Mouse (Mus musculus): ENCODE measurements around the gene Maml2. TPM values are rescaled to one million over a fixed set of nuclear protein-coding genes. Genes with fewer than 3 reads are reported as not detected.

The Maml2 gene
- polyA plus RNA-seq, 1 experiment from 2014 or later, result 1.6 TPM

DNA sequence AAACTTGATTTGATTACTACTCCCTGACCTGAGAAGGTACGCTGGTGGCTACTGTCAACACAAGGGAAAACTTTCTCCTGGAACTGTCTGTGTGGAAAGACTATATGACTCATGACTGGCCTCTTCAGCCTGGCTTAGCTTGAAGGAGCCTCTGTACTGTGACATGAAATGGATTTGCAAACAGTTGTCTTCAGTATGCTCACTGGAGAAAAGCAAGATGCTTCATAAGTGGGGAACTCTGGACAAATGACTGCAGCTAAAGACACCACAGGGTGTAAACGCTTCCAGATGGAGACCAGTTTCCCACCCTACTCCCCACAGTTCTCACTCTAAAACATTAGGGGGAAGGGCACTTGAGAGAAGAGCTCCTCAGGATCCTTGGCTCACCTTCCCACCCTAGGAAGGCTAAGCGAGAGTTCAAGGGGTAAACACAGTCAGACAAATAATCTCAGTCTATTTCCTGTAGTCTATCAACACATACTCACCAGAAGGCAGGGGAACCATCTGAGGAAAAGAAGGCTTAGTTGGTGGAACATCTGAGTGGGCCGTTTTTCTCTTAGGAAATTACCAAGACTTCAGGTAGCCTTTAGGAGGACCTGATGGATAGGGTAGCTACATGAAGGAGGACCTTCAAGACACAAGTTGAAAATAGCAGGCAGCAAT is 167.7 kb downstream of the Maml2 start:
- TF ChIP-seq EP300 (IDR thresholded peaks at IDR 0.05; ENCODE audit: low read depth) (no peak), CTCF (IDR thresholded peaks at IDR 0.05; ENCODE audit: low read depth) (no peak)
- Histone ChIP-seq H3K4me2 (ENCODE audit: low read depth, low read length) (no peak overlapping the region), H3K4me3 (ENCODE audit: low read depth, low read length) (no peak overlapping the region), H3K27ac (ENCODE audit: low read depth) (peak overlapping the region; percentile 40; the same call in 1 of the 2 replicates), H3K9me3 (ENCODE audit: low read length) (no peaks in the 10 kb centered on the region), H3K27me3 (ENCODE audit: insufficient read depth, low read length) (no peaks in the 10 kb centered on the region), H3K36me3 (replicated peaks; ENCODE audit: insufficient read depth, low read length) (no peaks in the 10 kb centered on the region), H3K4me1 (ENCODE audit: insufficient read depth) (peaks cover 14% of the 10 kb centered on the region), H3K9ac (replicated peaks) (no peak overlapping the region)
- 57% methylated on average over 4 of the region's 4 CpGs for WGBS (ENCODE audit: insufficient replicate concordance)
- ATAC-seq, result no peak
- no peak for DNase-seq

GRCm38 (mm10) chr9:13466351-13466750 is 168.6 kb downstream of the Maml2 start:
- TF ChIP-seq CTCF (IDR thresholded peaks at IDR 0.05; ENCODE audit: low read depth) (no peak), EP300 (IDR thresholded peaks at IDR 0.05; ENCODE audit: low read depth) (no peak)
- no peaks in the 10 kb centered on the region for H3K9me3 ChIP-seq (ENCODE audit: low read length)
- H3K36me3 ChIP-seq (replicated peaks; ENCODE audit: insufficient read depth, low read length), result no peaks in the 10 kb centered on the region
- H3K27ac ChIP-seq (ENCODE audit: low read depth), result peak overlapping the region; percentile 80
- ATAC-seq (peak; percentile 49; the same call in 1 of the 2 replicates), DNase-seq (peak; percentile 17)
- peaks cover 14% of the 10 kb centered on the region for H3K4me1 ChIP-seq (ENCODE audit: insufficient read depth)
- H3K4me2 ChIP-seq (ENCODE audit: low read depth, low read length), result peak overlapping the region; percentile 40
- H3K4me3 ChIP-seq (ENCODE audit: low read depth, low read length), result no peak overlapping the region
- no peak overlapping the region for H3K9ac ChIP-seq (replicated peaks)
- 41% methylated on average over 4 of the region's 4 CpGs for WGBS (ENCODE audit: insufficient replicate concordance)
- no peaks in the 10 kb centered on the region for H3K27me3 ChIP-seq (ENCODE audit: insufficient read depth, low read length)

GRCm38 (mm10) chr9:13466816-13467215 is 169.1 kb downstream of the Maml2 start:
- WGBS (ENCODE audit: insufficient replicate concordance), result 31% methylated on average over 10 of the region's 10 CpGs
- H3K4me3 ChIP-seq (ENCODE audit: low read depth, low read length), result no peak overlapping the region

GRCm38 (mm10) chr9:13467745-13468144 is 170.0 kb downstream of the Maml2 start:
- TF ChIP-seq EP300 (IDR thresholded peaks at IDR 0.05; ENCODE audit: low read depth) (no peak), CTCF (IDR thresholded peaks at IDR 0.05; ENCODE audit: low read depth) (no peak)
- DNase-seq, result no peak
- no peak overlapping the region for H3K4me2 ChIP-seq (ENCODE audit: low read depth, low read length)
- H3K9me3 ChIP-seq (ENCODE audit: low read length), result no peaks in the 10 kb centered on the region
- no peak for ATAC-seq
- no peak overlapping the region for H3K27ac ChIP-seq (ENCODE audit: low read depth)
- no peaks in the 10 kb centered on the region for H3K36me3 ChIP-seq (replicated peaks; ENCODE audit: insufficient read depth, low read length)
- H3K9ac ChIP-seq (replicated peaks), result no peak overlapping the region
- peaks cover 14% of the 10 kb centered on the region for H3K4me1 ChIP-seq (ENCODE audit: insufficient read depth)
- 64% methylated on average over 7 of the region's 7 CpGs for WGBS (ENCODE audit: insufficient replicate concordance)
- H3K27me3 ChIP-seq (ENCODE audit: insufficient read depth, low read length), result no peaks in the 10 kb centered on the region
- no peak overlapping the region for H3K4me3 ChIP-seq (ENCODE audit: low read depth, low read length)

More at GRCm38 (mm10) chr9:13466816-13467215, 169.1 kb downstream of the Maml2 start:
- no peaks in the 10 kb centered on the region for H3K9me3 ChIP-seq (ENCODE audit: low read length)
- no peak for TF ChIP-seq EP300 (IDR thresholded peaks at IDR 0.05; ENCODE audit: low read depth)
- no peak for TF ChIP-seq CTCF (IDR thresholded peaks at IDR 0.05; ENCODE audit: low read depth)
- H3K9ac ChIP-seq (replicated peaks), result peak overlapping the region; percentile 39; the same call in 1 of the 2 replicates
- peak overlapping the region; percentile 80 for H3K27ac ChIP-seq (ENCODE audit: low read depth)
- H3K27me3 ChIP-seq (ENCODE audit: insufficient read depth, low read length), result no peaks in the 10 kb centered on the region
- H3K4me1 ChIP-seq (ENCODE audit: insufficient read depth), result peaks cover 14% of the 10 kb centered on the region
- ATAC-seq (no peak), DNase-seq (no peak)
- H3K36me3 ChIP-seq (replicated peaks; ENCODE audit: insufficient read depth, low read length), result no peaks in the 10 kb centered on the region
- peak overlapping the region; percentile 40 for H3K4me2 ChIP-seq (ENCODE audit: low read depth, low read length)

- peak overlapping the region; percentile 20; the same call in 1 of the 2 replicates for H3K27ac ChIP-seq (ENCODE audit: low read depth)
- no peak overlapping the region for H3K4me2 ChIP-seq (ENCODE audit: low read depth, low read length)
- H3K9me3 ChIP-seq (ENCODE audit: low read length), result no peaks in the 10 kb centered on the region
- 43% methylated on average over 6 of the region's 6 CpGs for WGBS (ENCODE audit: insufficient replicate concordance)
- ATAC-seq, result no peak
- no peak overlapping the region; the same call in 1 of the 2 replicates for H3K9ac ChIP-seq (replicated peaks)
- H3K4me1 ChIP-seq (ENCODE audit: insufficient read depth), result peaks cover 17% of the 10 kb centered on the region
- no peaks in the 10 kb centered on the region for H3K27me3 ChIP-seq (ENCODE audit: insufficient read depth, low read length)
- no peak for DNase-seq
- no peak for TF ChIP-seq EP300 (IDR thresholded peaks at IDR 0.05; ENCODE audit: low read depth)
- TF ChIP-seq CTCF (IDR thresholded peaks at IDR 0.05; ENCODE audit: low read depth), result peak; percentile 16; the same call in 1 of the 2 replicates
- H3K4me3 ChIP-seq (ENCODE audit: low read depth, low read length), result no peak overlapping the region
- no peaks in the 10 kb centered on the region for H3K36me3 ChIP-seq (replicated peaks; ENCODE audit: insufficient read depth, low read length)
Observed at GRCm38 (mm10) chr9:13468778-13469177, 171.0 kb downstream of the Maml2 start.

DNA sequence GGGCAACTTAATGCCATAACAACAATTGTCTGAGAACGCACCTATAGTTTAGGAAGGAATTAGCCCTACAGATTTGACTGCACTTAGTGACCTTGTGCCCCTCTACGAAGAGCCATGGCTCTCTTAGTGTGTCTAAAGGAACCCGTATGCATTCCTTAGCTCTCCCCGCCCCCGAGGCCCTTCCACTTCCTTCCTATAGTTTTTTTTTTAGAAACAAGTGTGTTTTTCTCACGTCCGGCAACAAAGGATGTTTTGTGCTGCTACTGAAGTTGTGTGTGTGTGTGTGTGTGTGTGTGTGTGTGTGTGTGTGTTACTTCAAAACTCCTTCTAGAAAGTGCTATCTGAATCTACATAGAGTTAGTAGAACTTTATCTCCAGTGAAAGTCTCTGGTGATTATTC is 172.3 kb downstream of the Maml2 start:
- DNase-seq, result peak; percentile 23
- H3K9me3 ChIP-seq (ENCODE audit: low read length), result no peaks in the 10 kb centered on the region
- no peak overlapping the region for H3K4me2 ChIP-seq (ENCODE audit: low read depth, low read length)
- H3K9ac ChIP-seq (replicated peaks), result no peak overlapping the region
- H3K27me3 ChIP-seq (ENCODE audit: insufficient read depth, low read length), result no peaks in the 10 kb centered on the region
- peaks cover 19% of the 10 kb centered on the region for H3K4me1 ChIP-seq (ENCODE audit: insufficient read depth)
- H3K4me3 ChIP-seq (ENCODE audit: low read depth, low read length), result no peak overlapping the region
- no peak overlapping the region for H3K27ac ChIP-seq (ENCODE audit: low read depth)
- 10% methylated on average over 7 of the region's 7 CpGs for WGBS (ENCODE audit: insufficient replicate concordance)
- TF ChIP-seq EP300 (IDR thresholded peaks at IDR 0.05; ENCODE audit: low read depth) (0 out of 2 replicates have a peak, but pooled peaks have one; percentile 21), CTCF (IDR thresholded peaks at IDR 0.05; ENCODE audit: low read depth) (no peak)
- no peak for ATAC-seq
- H3K36me3 ChIP-seq (replicated peaks; ENCODE audit: insufficient read depth, low read length), result no peaks in the 10 kb centered on the region
